Mouse (Mus musculus): ENCODE data around the gene Taar7a.

DNA sequence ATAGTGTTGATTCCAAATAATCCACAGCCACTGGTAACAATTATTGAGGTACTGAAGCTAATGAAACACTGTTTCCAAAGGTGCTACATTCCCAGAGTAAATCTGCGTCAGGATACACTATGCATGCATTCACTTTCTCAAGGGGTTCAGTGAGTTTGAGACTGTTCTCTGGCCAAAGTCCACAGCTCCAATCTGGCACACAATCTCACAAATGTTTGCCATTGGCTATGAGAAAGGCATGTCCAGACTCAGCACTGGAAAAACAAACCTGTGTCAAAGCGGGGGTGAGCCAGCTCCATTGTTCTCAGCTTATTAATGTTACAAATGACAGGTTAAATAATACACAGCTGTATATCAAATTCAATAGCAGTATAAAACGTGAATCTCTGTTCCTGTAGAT, 34.2 kb downstream of the Taar7a start:
- no peak for TF ChIP-seq POLR2A (IDR thresholded peaks at IDR 0.05; ENCODE audit: insufficient read length, low read depth)
- no peak for TF ChIP-seq SRF (IDR thresholded peaks at IDR 0.05; ENCODE audit: control insufficient read depth, insufficient read length, low read depth)
- no peak for TF ChIP-seq POLR2AphosphoS2 (IDR thresholded peaks at IDR 0.05; ENCODE audit: insufficient read length, low read depth)
- no peak for TF ChIP-seq USF1 (IDR thresholded peaks at IDR 0.05; ENCODE audit: low read depth)
- no peak for TF ChIP-seq TCF12 (IDR thresholded peaks at IDR 0.05; ENCODE audit: insufficient read depth, poor library complexity, severe bottlenecking)
- TF ChIP-seq MAX (IDR thresholded peaks at IDR 0.05; ENCODE audit: low read depth): no peak
- no peak for TF ChIP-seq CEBPB (IDR thresholded peaks at IDR 0.05; ENCODE audit: insufficient read depth, poor library complexity, severe bottlenecking)
- no peak for TF ChIP-seq MYOD1 (IDR thresholded peaks at IDR 0.05; ENCODE audit: control insufficient read depth in 1 of 3, insufficient read length in 2 of 3, low read depth in 2 of 3)
- no peak for TF ChIP-seq E2F4 (IDR thresholded peaks at IDR 0.05; ENCODE audit: insufficient read depth)
- TF ChIP-seq TCF3 (IDR thresholded peaks at IDR 0.05; ENCODE audit: insufficient read length, low read depth): no peak

All from myocyte (in vitro differentiated cells).